Mouse (Mus musculus): ENCODE measurements around the gene Dapk1.

- TF ChIP-seq EP300 (IDR thresholded peaks at IDR 0.05; ENCODE audit: low read depth) (no peak), CTCF (IDR thresholded peaks at IDR 0.05; ENCODE audit: low read depth) (no peak)
Observed at GRCm38 (mm10) chr13:60713537-60713936, 111.8 kb downstream of the Dapk1 start.
